Mouse (Mus musculus): Measurements from ENCODE around the gene Il12a. TPM values are rescaled to one million over a fixed set of nuclear protein-coding genes. Genes with fewer than 3 reads are reported as not detected.

Gene Il12a
- polyA plus RNA-seq (2012; rRNA removed): 0.06 TPM in 1 of 2 replicates, not detected in the other

GRCm38 (mm10) chr3:68690344-68690743 is at the start of gene Il12a:
Gene Il12a (plus strand): TSS chr3:68690644.

Other genes with a start within 250 kb of the Il12a start
- 3.7 and 4.5 TPM in 2 replicates for gene 1110032F04Rik, start 178.9 kb downstream of the Il12a start, polyA plus RNA-seq (2012; rRNA removed)